Mouse (Mus musculus) liver, adult 2 months (tissue): ENCODE data around the gene Tnni3k.

Experiments
- CTCF ChIP-seq: fragments of 200-500 bp; IDR thresholded peaks from 2 replicates; pipeline ENCODE4 v1.5.1; 2011; ENCODE audit warnings: low read depth, low read length, control low read depth
- POLR2A ChIP-seq: fragments of 200-500 bp; IDR thresholded peaks from 2 replicates; pipeline ENCODE4 v1.6.1; 2011; ENCODE audit warnings: low read length, control low read depth; ENCODE audit not compliant: insufficient read depth; ENCODE audit errors: extremely low read depth

GRCm38 (mm10) chr3:154766321-154766720, 288.9 kb downstream of the Tnni3k start:
- TF ChIP-seq POLR2A (no peak), CTCF (no peak)
